Comparison of ENCODE assay signal across 27 mouse cellular contexts in genomic region chr2:149861002-149861401, GRCm38 (mm10). TPM values are rescaled to one million over a fixed set of nuclear protein-coding genes. Genes with fewer than 3 reads are reported as not detected.
DNase-seq lines count a peak whose midpoint lies in the region; ATAC-seq lines count a peak whose summit lies in the region.
"Had no signal": no experiment of that assay in that cellular context is flagged by ENCODE, and none has a peak within 500 bp of the region (broad histone marks: within the 10 kb centered on the region; RNA-seq: fewer than 3 reads in every experiment).

No protein-coding gene starts in this region.

- intact Hi-C loops in left cerebral cortex, postnatal 4 days (cut with DNase I) = no loop called here

- DNase-seq in frontal cortex, postnatal 14 days (ENCODE audit: low spot score in 2 of 2) = no peak
- peak; percentile 38 to 53 for DNase-seq in left cerebral cortex, adult 18-20 months (ENCODE audit: low spot score in 2 of 2)
- DNase-seq in left cerebral cortex, postnatal 4 days = no peak
- DNase-seq in right cerebral cortex, adult 18-20 months = peak; percentile 46
- DNase-seq in right cerebral cortex, postnatal 14 days = no peak
- no peak for DNase-seq in layer of hippocampus, postnatal 36 days
- DNase-seq: adrenal gland, postnatal 10 days; adrenal gland, postnatal 36 days; B cell, adult 2 months; cerebellum, adult 11 months; cerebellum, adult 2 months; cerebellum, postnatal 14 days; gastrocnemius, adult 2 months; gastrocnemius, postnatal 14 days; heart, adult 2 months; heart, postnatal 14 days; heart, postnatal 4 days had no signal

- ATAC-seq in frontal cortex, adult (ENCODE audit: low TSS enrichment) = peak; percentile 96
- ATAC-seq: forebrain, embryonic 13.5 days; forebrain, embryonic 16.5 days; hindbrain, postnatal 0 days; inflammation-experienced regulatory T-cells, adult 6 months; Patski had no signal

RNA-seq across cellular contexts. Expression of gene C530025M09Rik, which starts 30.0 kb away (rescaled TPM):
- total RNA-seq in left cerebral cortex, adult 18-20 months (2021) = 1 to 10 TPM; 1.7 to 2.1 TPM
- 1 to 10 TPM; 1.7 to 3.0 TPM for total RNA-seq in left cerebral cortex, postnatal 4 days (2021)
- under 1 TPM; 0.55 to 0.61 TPM for total RNA-seq in layer of hippocampus, postnatal 36 days (2021)
- total RNA-seq: adrenal gland, adult 18-20 months; adrenal gland, postnatal 10 days; adrenal gland, postnatal 36 days; CH12.LX; G1E; gastrocnemius, adult 2 months; gastrocnemius, postnatal 14 days; gastrocnemius, postnatal 4 days; heart, adult 2 months; heart, postnatal 14 days; heart, postnatal 4 days; hindbrain, postnatal 0 days had no signal

RNA-seq across cellular contexts. Expression of gene Syndig1, which starts 32.0 kb away (rescaled TPM):
- 10 to 100 TPM; 52.9 to 64.0 TPM for total RNA-seq in left cerebral cortex, adult 18-20 months (2021)
- 10 to 100 TPM; 40.8 to 41.9 TPM for total RNA-seq in left cerebral cortex, postnatal 4 days (2021)
- 10 to 100 TPM; 37.5 to 39.7 TPM for total RNA-seq in layer of hippocampus, postnatal 36 days (2021)
- total RNA-seq: CH12.LX; gastrocnemius, adult 2 months had no signal

Comparison
In these comparisons a context has a peak if more than half of its experiments do, and no peak if none do; other contexts are left out.
1. DNase-seq: peak in left cerebral cortex, adult 18-20 months (2 of 2) and right cerebral cortex, adult 18-20 months (single experiment); none in frontal cortex, postnatal 14 days (0 of 2), left cerebral cortex, postnatal 4 days (single experiment), right cerebral cortex, postnatal 14 days (single experiment) and layer of hippocampus, postnatal 36 days (0 of 2).